11 mouse cellular contexts compared by ENCODE assay signal in the genomic region with DNA sequence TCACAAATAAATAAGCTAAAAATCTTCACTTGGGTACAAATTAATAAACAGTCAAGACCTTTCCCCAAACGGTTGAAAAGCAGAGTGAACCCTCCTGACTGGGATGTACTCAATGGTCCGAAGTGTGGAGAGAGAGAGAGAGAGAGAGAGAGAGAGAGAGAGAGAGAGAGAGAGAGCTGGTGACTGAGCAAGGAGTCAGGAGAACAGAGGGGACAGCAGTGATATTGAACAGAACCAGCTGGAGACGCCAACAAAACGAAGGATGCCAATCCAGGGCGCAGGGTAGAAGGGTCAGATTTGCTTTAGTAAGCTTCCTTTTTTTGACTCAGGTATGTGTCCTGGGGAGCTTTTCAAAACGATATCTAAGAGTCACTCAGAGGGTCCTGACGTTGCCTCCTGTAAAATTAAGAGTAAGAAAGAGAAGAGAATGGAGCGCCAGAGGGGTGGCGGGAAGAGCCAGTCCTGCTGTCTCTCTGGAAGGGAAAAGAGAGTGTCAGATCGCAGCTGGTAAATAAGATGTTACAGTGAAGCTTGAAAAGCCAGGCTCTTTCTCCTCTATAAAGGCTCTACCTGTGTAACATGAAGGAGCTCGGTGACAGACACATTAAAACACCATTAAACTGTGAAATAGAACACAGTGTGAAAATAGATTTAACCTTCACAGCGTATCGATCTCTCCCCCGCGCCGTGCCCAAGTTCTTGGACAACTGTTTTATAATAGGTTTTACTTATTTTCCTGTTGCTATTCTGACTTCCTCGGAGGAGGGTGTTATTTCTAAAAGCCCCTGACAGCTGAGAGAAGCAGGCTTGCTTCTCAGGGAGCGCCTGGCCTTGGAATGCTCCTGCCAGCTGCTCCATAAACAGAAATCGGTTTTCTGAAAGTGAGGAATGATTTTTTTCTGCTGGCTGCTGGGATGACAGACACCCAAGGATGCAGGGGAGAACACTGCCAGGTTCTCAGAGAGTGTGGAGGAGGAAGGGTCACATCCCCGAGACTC.
A peak's percentile ranks its signal among the peaks of the same experiment; 100 is the strongest.
DNase-seq lines count a peak whose midpoint lies in the region; ATAC-seq and TF ChIP-seq lines count a peak whose summit lies in the region.
"Had no signal": no experiment of that assay in that cellular context is flagged by ENCODE, and none has a peak within 500 bp of the region (broad histone marks: within the 10 kb centered on the region; RNA-seq: fewer than 3 reads in every experiment).

No protein-coding gene starts in this region.

- TF ChIP-seq POLR2A in lung, adult 2 months (IDR thresholded peaks at IDR 0.05; ENCODE audit: borderline replicate concordance, extremely low read depth, low read depth, low read length): no peak
- no peak for TF ChIP-seq POLR2A in cerebellum, adult 2 months (IDR thresholded peaks at IDR 0.05; ENCODE audit: borderline replicate concordance, insufficient read depth, low read length)
- TF ChIP-seq POLR2A in heart, adult 2 months (IDR thresholded peaks at IDR 0.05; ENCODE audit: insufficient read depth, low read depth, low read length): no peak

- DNase-seq in hindbrain, embryonic 14.5 days (ENCODE audit: low spot score): peak; percentile 31
- DNase-seq in lung, embryonic 14.5 days: peak; percentile 79
- DNase-seq in lung, adult 2 months: no peak
- peak; percentile 13 to 33 for DNase-seq in frontal cortex, postnatal 36 days (ENCODE audit: low spot score in 2 of 2)
- peak; percentile 36 to 42 for DNase-seq in right cerebral cortex, adult 2 months (ENCODE audit: low spot score in 2 of 2)
- DNase-seq in cerebellum, adult 2 months: no peak
- no peak for DNase-seq in heart, adult 2 months
- DNase-seq: adrenal gland, adult 2 months; thymus, postnatal 4 days had no signal

- H3K4me3 ChIP-seq in hindbrain, embryonic 14.5 days (replicated peaks; ENCODE audit: low read length): no peak overlapping the region
- no peak overlapping the region for H3K4me3 ChIP-seq in hindbrain, embryonic 12.5 days
- 0 out of 2 replicates have a peak overlapping the region, but pooled peaks have one; percentile 3 for H3K4me3 ChIP-seq in lung, embryonic 14.5 days (ENCODE audit: low read depth, low read length)
- no peak overlapping the region for H3K4me3 ChIP-seq in lung, adult 2 months (replicated peaks; ENCODE audit: extremely low read depth, low read depth, low read length)
- no peak overlapping the region for H3K4me3 ChIP-seq in cerebellum, adult 2 months (replicated peaks; ENCODE audit: insufficient read depth, low read depth, low read length)
- H3K4me3 ChIP-seq in heart, adult 2 months: no peak overlapping the region
- H3K4me3 ChIP-seq: embryonic facial prominence, embryonic 13.5 days had no signal

- 0 out of 2 replicates have a peak overlapping the region, but pooled peaks have one; percentile 7 for H3K27ac ChIP-seq in hindbrain, embryonic 14.5 days
- no peak overlapping the region for H3K27ac ChIP-seq in hindbrain, embryonic 12.5 days
- peak overlapping the region; percentile 33 for H3K27ac ChIP-seq in lung, embryonic 14.5 days (ENCODE audit: low read depth)
- H3K27ac ChIP-seq in cerebellum, adult 2 months (ENCODE audit: insufficient read depth, low read length): no peak overlapping the region
- no peak overlapping the region for H3K27ac ChIP-seq in heart, adult 2 months
- H3K27ac ChIP-seq: embryonic facial prominence, embryonic 13.5 days had no signal

- H3K27me3 ChIP-seq in hindbrain, embryonic 14.5 days (ENCODE audit: control insufficient read depth, insufficient read depth, low read length): no peaks in the 10 kb centered on the region
- H3K27me3 ChIP-seq in hindbrain, embryonic 12.5 days: no peaks in the 10 kb centered on the region
- no peaks in the 10 kb centered on the region for H3K27me3 ChIP-seq in lung, embryonic 14.5 days (ENCODE audit: insufficient read depth, low read length)
- H3K27me3 ChIP-seq in cerebellum, adult 2 months (ENCODE audit: control insufficient read depth, insufficient read depth, low read length): no peaks in the 10 kb centered on the region
- H3K27me3 ChIP-seq in heart, adult 2 months (ENCODE audit: control insufficient read depth, insufficient read depth, low read length): no peaks in the 10 kb centered on the region
- H3K27me3 ChIP-seq: embryonic facial prominence, embryonic 13.5 days had no signal

- H3K4me1 ChIP-seq in hindbrain, embryonic 14.5 days (replicated peaks; ENCODE audit: control insufficient read depth, insufficient read depth, low read length): no peaks in the 10 kb centered on the region
- no peaks in the 10 kb centered on the region for H3K4me1 ChIP-seq in hindbrain, embryonic 12.5 days
- H3K4me1 ChIP-seq in lung, embryonic 14.5 days (ENCODE audit: insufficient read depth): no peaks in the 10 kb centered on the region
- no peaks in the 10 kb centered on the region for H3K4me1 ChIP-seq in lung, adult 2 months (ENCODE audit: control insufficient read depth, insufficient read depth, low read length)
- no peaks in the 10 kb centered on the region for H3K4me1 ChIP-seq in cerebellum, adult 2 months (ENCODE audit: control insufficient read depth, insufficient read depth, low read length)
- H3K4me1 ChIP-seq in heart, adult 2 months (ENCODE audit: control insufficient read depth, insufficient read depth, low read length): no peaks in the 10 kb centered on the region
- H3K4me1 ChIP-seq: embryonic facial prominence, embryonic 13.5 days had no signal

- TF ChIP-seq EP300 in heart, adult 2 months (IDR thresholded peaks at IDR 0.05; ENCODE audit: insufficient read depth, low read depth, low read length): no peak

- H3K4me2 ChIP-seq in hindbrain, embryonic 14.5 days (replicated peaks): no peak overlapping the region
- no peak overlapping the region for H3K4me2 ChIP-seq in hindbrain, embryonic 12.5 days (replicated peaks)
- peak overlapping the region; percentile 50 for H3K4me2 ChIP-seq in lung, embryonic 14.5 days
- H3K4me2 ChIP-seq: embryonic facial prominence, embryonic 13.5 days had no signal

- H3K79me2 ChIP-seq in heart, adult 2 months (replicated peaks; ENCODE audit: control insufficient read depth, insufficient read depth, low read length): no peaks in the 10 kb centered on the region

- no peaks in the 10 kb centered on the region for H3K9me3 ChIP-seq in hindbrain, embryonic 14.5 days (ENCODE audit: control insufficient read depth, low read length)
- no peaks in the 10 kb centered on the region for H3K9me3 ChIP-seq in hindbrain, embryonic 12.5 days (replicated peaks)
- no peaks in the 10 kb centered on the region for H3K9me3 ChIP-seq in lung, embryonic 14.5 days (ENCODE audit: low read depth, low read length)
- H3K9me3 ChIP-seq: embryonic facial prominence, embryonic 13.5 days had no signal

- no peaks in the 10 kb centered on the region for H3K36me3 ChIP-seq in hindbrain, embryonic 14.5 days (replicated peaks; ENCODE audit: control insufficient read depth, insufficient read depth)
- no peaks in the 10 kb centered on the region for H3K36me3 ChIP-seq in hindbrain, embryonic 12.5 days
- no peaks in the 10 kb centered on the region for H3K36me3 ChIP-seq in lung, embryonic 14.5 days (ENCODE audit: insufficient read depth)
- H3K36me3 ChIP-seq in heart, adult 2 months (ENCODE audit: control insufficient read depth, insufficient read depth, low read length): no peaks in the 10 kb centered on the region
- H3K36me3 ChIP-seq: embryonic facial prominence, embryonic 13.5 days had no signal

- no peak for TF ChIP-seq CTCF in lung, embryonic 14.5 days (IDR thresholded peaks at IDR 0.05; ENCODE audit: low read depth)
- no peak for TF ChIP-seq CTCF in lung, adult 2 months (IDR thresholded peaks at IDR 0.05; ENCODE audit: insufficient read depth, low read length)
- no peak for TF ChIP-seq CTCF in cerebellum, adult 2 months (IDR thresholded peaks at IDR 0.05; ENCODE audit: borderline replicate concordance, insufficient read depth, low read depth, low read length)
- TF ChIP-seq CTCF in heart, adult 2 months (IDR thresholded peaks at IDR 0.05): no peak

- intact Hi-C loops in heart, adult 2 months (cut with DNase I): no loop called here

- no peak overlapping the region for H3K9ac ChIP-seq in hindbrain, embryonic 14.5 days
- H3K9ac ChIP-seq in hindbrain, embryonic 12.5 days: no peak overlapping the region
- H3K9ac ChIP-seq in lung, embryonic 14.5 days: no peak overlapping the region
- no peak overlapping the region for H3K9ac ChIP-seq in heart, adult 2 months (ENCODE audit: low read depth, low read length)
- H3K9ac ChIP-seq: embryonic facial prominence, embryonic 13.5 days had no signal

- ATAC-seq in hindbrain, embryonic 14.5 days (ENCODE audit: low FRiP score): no peak
- no peak for ATAC-seq in hindbrain, embryonic 12.5 days (ENCODE audit: low FRiP score)
- ATAC-seq in lung, embryonic 14.5 days (ENCODE audit: insufficient read depth): peak; percentile 85

- WGBS in hindbrain, embryonic 14.5 days: 66% methylated on average over 20 of the region's 20 CpGs
- WGBS in hindbrain, embryonic 12.5 days: 71% methylated on average over 20 of the region's 20 CpGs
- WGBS in lung, embryonic 14.5 days: 32% methylated on average over 20 of the region's 20 CpGs
- 54% methylated on average over 20 of the region's 20 CpGs for WGBS in lung, adult 2 months
- 49% methylated on average over 20 of the region's 20 CpGs for WGBS in cerebellum, adult 2 months
- 59% methylated on average over 20 of the region's 20 CpGs for WGBS in heart, adult 2 months

Comparison
In these comparisons a context has a peak if more than half of its experiments do, and no peak if none do; other contexts are left out.
1. DNase-seq: peak in hindbrain, embryonic 14.5 days (single experiment), lung, embryonic 14.5 days (single experiment), frontal cortex, postnatal 36 days (2 of 2) and right cerebral cortex, adult 2 months (2 of 2); none in lung, adult 2 months (single experiment), cerebellum, adult 2 months (0 of 2) and heart, adult 2 months (0 of 2).
2. H3K27ac ChIP-seq: peak in hindbrain, embryonic 14.5 days (single experiment) and lung, embryonic 14.5 days (single experiment); none in hindbrain, embryonic 12.5 days (single experiment), cerebellum, adult 2 months (single experiment) and heart, adult 2 months (single experiment).